Mouse (Mus musculus) telencephalon, adult 2 months (tissue): ENCODE results near the gene Itgb6.

Source experiments
- DNase-seq: peaks from one replicate; pipeline ENCODE4 v3.0.0-alpha.2; 2011; ENCODE audit warnings: low read depth, low spot score

Gene Itgb6

DNA sequence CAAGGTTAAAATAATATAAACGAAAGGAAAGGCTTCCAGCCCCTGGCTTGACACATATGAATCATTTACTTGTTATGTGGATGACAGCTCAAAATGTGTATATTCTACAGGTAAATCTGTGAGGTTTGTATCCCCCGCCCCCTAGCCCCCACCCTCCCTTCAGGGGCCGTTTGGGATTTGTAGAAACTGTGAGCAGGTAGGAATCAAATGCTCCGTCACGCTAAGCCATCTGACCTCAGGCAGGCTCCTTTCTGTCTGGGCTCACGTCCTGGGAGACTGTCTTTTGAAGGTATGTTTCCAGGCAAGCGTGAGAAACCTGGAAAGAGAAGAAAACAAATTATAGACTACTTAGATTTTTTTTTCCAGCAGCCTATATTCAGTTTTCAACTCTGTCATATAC is 48.0 kb downstream of the Itgb6 start:
- no peak for DNase-seq

DNA sequence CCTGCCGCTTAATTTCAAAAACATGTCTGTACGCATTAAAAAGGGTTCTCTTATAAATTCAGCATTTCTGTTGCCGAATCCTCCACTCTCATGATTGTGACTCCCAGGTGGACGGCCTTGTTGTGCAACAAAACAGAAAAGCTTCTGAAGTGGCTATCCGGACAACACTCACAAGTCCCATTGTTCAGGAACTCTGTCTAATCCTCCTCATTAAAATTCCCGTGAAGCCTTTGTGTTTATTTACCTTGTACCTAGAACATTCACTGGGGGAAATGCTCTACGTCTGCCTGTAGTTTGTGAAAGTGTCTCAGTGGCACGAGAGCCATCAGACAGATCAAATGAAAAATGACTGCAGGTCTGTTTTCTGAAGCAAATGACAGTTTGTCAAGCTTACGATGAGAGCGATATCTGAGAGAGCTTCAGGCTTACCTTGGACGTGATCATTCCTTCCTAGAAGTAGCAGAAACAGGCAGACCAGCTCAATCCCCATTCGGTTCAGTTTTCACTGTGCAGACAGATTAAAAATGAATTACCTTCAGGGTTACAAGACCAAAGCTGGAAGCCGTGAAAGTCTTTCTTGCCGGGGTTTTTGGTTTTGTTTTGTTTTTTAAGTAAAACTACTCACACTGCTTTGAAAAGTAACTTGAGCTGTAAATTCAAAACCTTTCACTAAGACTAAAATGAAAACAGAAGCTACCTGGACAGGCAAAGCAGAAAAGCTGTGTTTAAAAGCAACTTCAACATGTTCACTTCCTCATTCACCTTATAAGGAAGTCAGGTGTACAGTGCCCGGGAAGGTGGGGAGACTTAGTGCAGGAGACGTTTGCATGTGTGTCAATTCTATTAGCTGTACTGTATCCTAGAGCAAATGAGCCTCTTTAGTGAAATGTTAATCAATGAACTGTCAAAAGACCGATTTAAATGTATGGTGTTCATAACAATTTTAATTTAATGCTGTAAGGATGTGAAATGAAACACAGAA is 49.2 kb downstream of the Itgb6 start:
- no peak for DNase-seq

DNA sequence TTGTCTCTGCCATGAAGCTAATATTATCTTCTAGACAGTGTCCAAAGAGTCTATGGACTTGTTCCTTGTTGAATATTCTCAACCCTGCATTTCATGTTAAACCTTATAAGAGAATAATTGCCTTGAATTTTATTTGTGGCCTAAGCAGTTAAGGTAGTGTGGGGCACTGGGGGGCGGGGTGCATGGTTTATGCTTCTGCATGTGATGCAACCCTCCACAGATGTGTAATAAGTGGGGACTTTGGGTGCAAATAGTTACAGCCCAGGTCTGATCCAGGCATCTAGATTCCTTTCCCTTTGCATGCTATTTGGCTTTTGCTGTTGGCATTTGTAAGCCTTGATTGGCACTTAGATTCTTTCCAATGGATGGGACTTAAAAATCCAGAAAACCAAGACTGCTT is 51.2 kb downstream of the Itgb6 start:
- no peak for DNase-seq

DNA sequence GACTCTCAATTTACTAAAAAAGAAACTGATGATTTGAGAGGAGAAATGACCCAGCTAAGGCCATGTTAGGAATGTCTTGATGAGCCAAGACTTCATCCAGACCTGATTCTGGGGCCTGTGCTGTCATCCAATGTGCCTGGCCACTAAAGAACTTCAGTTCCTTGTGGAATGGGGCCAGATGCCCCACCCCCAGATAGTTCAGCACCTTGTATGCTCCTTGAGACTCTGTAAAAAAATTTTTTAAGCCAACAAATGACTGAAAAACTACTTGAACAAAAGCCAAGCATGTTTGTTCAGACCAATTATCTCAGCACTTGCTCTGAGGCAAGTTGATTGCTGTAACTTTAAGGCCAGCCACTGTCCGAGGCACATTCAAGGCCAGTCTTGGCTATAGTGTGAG is 59.4 kb downstream of the Itgb6 start:
- no peak for DNase-seq

DNA sequence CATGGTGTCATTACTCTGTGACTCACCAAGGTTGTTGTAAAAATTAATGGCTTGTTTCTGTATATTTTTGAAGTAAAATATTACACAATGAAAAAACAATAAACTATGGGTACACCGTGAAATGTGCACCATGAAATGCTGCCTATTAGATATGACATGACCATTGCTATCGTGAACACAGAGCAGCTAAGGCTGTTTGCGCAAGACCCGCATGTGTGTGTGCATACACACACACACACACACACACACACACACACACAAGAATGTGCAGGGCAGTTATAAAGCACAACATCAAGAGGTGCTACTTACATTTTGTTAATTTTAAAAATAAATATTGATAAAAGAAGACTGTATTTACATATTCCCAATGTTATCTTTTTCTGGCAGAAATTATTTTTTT is 62.5 kb downstream of the Itgb6 start:
- no peak for DNase-seq

DNA sequence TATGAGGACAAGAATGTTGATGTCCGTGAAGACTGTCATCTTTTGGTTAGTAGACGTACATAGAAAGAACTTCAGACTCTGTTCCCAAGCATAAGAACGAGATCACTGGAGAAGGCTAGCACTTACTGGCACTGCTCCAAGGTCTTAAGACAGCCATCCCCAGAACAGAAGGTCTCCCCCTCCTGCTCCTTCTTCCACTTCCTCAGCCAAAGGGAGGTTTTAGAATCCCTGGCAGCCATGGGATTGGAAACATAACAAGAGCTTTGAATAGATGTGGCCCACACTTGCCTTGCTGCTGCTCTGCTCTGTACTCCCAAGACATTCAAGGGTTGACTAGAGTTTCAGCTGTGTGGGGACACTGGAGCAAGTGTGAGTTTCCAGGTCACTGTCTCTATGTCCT is 63.5 kb downstream of the Itgb6 start:
- no peak for DNase-seq

DNA sequence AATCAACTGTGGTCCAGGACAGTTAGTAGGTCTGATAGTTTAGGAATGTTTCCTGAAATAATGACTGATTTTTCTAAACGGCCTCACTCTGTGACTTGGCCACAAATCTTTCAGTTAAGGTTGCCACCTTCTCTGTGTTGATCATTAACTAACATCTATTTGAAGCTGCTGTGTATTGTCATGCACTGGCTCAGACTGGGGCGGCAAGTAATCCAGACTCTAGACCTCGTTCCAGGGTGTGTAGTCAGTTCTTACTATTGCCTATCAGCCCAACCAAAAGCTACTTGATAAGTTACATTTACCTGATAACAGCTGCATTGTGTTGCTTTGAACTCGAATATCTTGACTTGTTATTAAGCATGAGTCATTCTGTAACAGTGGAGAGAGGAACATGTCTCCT is 67.6 kb downstream of the Itgb6 start:
- DNase-seq, result no peak

DNA sequence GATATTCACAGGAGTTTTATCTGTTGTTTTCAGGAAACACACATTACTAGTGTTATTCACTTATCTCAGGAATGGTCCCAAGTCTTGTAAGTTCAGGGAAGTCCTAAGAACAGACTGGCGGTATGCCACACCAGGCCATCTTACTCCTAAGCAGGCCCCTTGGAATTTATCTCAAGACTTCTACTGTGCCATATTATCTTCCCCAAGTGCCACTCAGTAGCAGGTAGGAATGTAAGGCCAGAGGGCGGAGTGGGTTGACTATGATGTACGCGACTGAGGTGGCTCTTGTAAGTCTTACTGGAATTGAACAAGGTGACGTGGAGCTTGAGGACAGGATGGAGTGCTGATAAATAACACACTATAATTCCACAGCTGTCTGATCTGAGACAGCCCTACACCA is 72.3 kb downstream of the Itgb6 start:
- no peak for DNase-seq

DNA sequence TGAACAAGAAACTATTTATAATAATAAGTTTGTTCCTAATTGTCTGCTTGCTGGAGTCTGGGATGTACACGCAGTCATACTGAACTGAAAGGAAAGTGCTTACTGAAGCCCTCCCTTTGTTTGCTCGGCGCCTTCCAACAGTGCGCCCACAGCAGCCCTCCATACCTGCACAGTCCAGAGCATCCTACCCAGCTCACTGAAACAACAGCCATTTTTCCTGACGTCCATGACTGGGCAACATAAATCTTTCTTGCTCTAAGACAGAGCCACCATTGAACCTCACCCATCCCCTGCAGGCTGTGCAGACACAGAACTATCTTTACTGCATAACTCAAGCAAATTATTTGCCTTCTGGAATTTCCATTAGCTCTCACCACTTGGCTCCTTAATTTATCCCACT is 74.8 kb downstream of the Itgb6 start:
- no peak for DNase-seq

DNA sequence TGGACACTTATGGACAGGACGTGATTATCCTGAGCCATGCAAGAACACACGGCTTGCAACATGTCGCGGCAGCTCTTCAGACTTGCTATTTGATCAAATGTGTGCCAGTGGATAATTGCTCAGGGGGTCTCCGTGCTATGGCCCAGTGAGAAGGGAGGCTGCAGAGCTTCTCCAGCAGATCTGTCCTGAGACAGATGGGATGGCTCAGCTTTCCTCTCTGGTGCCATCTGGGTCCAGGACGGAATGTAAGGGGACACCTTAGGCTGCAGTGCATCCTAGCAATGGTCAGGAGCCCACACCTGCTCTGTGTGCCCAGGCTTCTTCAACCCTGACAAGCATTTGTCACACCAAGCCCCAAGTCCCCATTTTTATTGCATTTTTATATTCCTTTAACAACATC is 75.9 kb downstream of the Itgb6 start:
- DNase-seq, result no peak

DNA sequence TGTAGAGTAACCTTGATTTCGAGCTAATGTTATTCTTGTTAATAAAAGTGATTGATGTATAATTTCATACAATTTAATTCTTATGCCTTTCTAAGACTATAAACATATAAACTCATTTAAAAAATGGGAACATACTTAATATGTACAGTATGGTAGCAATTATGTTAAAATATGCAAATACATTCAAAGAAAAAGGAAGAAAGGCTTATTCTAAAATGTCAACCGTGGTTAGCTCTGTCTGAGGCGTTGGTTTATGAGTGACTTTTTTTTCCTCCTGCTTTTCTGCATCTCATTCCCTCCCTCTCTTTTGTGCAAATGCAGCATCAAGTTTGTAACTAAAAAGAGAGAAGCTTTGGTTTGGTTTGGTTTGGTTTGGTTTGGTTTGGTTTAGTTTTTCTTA is 79.0 kb downstream of the Itgb6 start:
- DNase-seq, result no peak

DNA sequence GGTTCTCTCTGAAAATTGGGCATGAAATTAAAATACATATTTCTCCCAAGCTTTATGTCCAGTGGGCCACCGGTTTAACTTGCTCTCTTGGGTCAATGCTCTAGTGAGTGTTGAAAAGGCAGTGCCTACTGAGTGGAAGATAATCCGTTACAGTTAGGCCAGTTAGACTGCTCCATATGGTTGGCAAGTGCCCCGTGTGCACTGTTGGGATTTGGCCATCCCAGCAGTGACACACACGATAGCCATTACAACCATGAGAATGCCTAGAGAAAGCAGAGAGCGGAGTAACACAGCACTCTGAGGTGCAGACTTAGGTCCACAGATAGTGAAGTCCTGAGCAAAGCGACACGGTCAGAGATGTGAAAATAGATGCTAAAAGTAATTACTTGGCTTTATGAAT is 79.8 kb downstream of the Itgb6 start:
- no peak for DNase-seq

DNA sequence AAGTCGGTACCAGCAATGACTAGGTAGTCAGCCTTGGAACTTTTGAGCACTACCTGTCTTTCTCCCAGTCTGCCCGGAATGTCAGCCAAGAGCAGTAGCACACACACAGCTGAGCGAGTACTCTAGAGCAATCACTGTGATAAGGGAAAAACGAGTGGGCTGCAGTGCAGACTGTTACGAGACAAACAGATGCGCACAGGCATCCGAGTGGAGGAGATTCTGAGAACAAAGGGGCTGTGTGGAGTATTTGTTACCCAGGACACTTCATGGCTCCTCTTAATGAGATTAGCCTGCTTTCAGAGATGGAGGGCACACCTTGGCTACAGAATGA is 82.1 kb downstream of the Itgb6 start:
- DNase-seq, result no peak

DNA sequence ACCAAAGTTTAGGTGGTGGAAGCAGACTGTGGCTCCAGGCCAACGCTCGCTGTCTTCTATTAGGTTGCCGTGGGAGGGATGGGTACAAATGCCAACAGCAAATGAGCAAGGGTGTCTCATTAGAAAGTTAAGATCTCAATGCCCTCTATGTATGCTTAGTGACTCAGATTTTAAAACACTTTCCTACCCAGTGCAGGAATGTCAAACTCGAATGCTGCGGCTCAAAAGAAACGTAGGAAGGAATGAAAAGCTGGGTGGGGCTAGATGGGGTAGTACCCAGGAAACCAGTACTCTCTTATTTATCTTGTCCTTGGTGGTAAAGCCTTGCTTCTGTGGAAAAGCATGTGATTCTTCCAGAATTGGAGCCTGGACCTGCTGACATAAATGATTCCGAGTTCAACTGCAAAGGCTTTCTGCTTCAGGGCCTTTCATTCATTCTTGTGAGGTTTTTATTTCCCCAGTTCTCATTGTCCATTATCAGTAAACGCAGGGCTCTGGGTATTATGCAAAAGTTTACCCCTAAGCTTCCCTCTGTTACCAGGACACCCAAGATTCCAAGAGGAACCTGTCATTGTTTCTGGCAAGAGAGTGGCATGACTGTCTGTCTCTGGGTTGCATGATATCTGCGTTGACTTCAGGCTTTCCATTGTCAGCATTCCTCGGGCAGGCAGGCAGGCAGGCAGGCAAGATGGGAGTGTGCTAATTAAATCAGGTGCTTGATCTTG is 82.7 kb downstream of the Itgb6 start:
- DNase-seq, result no peak

DNA sequence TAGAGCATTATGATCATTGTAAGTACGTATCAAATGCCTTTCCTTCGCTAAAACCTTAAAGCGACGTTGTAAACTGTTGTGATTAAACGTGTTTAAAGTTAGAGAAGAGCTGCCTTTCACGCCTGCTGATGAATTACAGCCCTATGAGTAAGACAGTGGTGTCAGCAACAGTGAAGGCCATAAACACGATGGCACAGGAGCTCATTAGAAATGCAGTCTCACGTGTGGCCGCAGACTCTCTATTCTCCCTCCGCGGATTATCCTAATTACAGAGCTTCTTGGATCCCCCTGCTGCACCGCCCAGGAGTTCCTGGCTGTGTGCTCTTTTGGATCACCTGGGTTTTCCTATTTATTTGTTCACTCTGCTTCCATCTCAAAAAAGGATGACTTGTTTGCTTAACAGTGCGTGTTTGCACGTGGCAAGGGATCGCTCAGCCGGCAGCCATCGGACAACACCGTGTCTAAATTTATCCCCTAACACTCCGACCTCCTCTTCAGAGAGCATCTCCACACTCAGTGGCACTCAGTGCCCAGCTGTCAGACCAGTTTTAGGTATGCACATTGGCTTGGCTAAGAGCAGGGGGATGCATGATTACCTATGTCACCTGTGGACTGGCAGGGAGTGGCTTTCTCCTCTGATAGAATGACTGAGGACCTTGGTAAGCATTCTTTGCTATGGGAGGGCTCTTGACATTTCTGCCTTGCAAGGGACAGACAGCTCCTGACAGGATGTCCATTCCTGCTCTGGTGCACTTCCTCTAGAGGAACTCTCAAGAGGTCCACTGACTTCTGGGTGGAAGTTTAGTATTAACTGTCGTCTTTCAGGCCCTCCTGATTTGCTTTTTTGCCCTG is 85.3 kb downstream of the Itgb6 start:
- no peak for DNase-seq

DNA sequence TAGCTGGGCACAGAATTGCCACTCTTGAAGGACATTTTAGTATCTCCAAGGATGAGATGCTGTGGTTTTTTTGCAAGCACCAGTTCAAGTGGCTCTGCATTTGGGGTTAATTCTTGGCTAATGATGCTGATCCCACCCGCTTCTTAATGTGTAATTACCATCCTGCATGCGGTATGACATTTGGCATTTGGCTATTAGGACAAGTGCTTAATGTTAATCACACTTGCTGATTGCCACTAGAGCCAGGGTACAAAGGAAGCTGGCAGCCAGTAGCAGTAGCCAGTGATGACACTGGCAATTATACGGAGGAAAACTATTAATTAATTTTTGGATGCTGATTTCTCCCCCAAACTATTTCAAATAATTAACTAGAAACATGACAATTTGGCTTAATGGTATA is 86.0 kb downstream of the Itgb6 start:
- DNase-seq, result no peak

DNA sequence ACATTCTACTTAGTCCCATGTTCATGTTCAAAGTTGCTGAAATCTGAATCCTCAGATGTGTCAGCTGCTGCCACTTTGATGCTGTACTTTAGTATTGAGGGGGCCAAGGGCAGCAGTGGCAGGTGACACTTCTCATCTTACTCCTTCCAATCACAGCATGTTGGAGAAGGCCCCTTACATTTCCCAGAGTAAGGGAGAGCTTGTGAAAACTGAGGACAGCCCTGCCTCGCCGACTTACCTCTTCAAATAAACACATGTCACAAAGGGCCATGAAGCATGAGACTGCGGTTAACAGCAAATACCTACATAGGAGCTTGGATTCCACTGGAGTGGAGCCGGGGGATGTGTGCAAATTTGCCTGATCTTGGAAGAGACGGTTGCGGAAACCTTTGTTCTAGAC is 86.4 kb downstream of the Itgb6 start:
- DNase-seq, result no peak

DNA sequence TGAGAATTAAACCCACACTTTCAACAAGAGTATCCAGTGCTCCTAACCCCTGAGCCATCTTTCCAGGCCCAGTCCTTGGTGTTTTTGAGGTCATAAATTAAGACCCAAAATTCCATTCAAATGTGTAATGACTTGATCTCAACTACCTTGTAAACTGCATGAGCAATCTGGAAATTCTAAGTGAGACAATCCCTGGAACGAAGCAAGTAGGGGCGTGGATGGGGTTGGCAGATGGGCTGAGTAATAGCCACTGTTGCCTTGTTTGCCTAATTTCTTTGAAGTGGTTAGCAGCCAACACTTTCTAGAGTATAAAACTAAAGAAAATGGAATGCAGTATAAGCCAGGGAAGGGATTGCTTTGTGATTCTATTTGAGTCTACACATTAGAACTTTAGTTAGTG is 89.7 kb downstream of the Itgb6 start:
- no peak for DNase-seq

DNA sequence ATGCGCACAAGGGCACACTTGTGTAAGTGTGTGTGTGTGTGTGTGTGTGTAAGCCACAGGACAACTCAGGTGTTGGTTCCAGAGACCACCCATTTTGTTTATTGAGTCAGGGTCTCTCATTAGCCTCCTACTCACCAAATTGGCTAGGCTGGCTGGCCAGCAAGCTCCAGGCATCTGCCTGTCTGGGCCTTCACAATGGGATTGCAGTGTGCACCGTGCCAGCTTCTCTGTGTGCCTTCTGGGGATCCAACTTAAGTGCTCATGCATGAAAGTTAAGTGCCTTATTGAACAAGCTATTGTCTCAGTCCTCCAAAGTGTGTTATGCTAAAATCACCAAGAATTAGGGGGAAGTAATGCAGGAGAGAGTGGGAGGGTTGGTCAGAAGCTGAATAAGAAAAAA is 92.1 kb downstream of the Itgb6 start:
- no peak for DNase-seq

DNA sequence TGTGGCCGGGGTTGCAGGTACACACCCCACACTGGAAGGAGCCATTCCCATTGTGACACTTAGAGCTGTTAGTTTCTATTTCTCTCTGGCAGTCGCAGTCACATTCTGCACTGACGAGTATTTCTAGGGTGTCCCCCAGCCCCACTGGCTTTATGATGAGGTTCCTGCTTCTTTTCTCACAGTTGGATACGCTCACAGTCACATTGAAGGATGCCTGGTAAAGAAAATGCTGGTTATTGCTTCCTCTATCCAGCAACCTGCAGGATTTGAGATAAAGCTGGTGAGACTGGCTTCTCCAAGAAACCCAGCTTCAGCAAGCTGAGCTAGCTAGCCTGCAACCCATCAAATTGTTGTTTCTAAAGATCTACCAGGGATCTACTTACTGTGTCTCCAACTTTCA is 94.5 kb downstream of the Itgb6 start:
- no peak for DNase-seq

DNA sequence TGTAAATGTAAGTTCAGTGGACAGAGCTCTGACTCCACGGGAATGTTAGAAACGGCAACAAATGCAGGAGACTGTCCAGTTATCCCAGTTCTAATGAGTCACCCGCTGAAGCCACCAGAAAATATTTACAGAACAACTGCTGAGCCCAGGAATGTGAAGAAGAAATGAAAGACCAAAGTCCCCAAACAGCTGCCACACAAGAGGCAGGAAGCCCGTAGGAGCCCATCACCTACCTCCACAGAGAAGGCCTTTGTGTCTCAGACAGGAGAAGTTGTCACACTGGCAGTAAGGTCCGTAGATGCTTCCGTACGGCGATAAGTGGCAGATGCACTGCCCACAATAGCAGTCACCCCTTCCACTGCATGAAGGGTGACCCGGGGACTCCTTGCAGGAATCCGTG is 94.9 kb downstream of the Itgb6 start:
- no peak for DNase-seq

DNA sequence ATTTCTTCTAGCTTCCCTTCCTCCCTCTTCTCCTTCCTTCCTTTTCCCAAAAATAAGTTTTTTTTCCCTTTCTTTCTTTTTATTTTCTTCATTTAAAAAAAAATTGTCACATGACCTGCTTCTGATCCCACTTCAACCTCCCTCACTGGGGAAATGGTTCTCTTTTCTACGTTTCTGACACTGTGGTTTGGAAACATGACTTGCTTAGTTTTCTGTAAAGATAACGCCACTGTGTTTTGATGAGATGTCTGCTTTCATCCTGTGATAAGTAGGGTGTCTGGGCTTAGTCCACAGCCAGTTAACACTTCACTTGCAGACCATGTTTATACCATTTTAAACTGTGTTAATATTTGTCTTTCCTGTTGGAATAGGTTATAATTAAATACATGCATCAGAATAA is 96.7 kb downstream of the Itgb6 start:
- no peak for DNase-seq
